Mouse (Mus musculus) heart, postnatal 10 days (tissue): Measurements from ENCODE around the gene Prl3a1. TPM values are rescaled to one million over a fixed set of nuclear protein-coding genes. Genes with fewer than 3 reads are reported as not detected.

ENCODE experiments used
- DNase-seq, 2 experiments: peaks; one replicate each; pipeline ENCODE4 v3.0.0; 2021
- intact Hi-C: fragments of 180-260 bp; cut with DNase I; formaldehyde crosslinking; loops from one replicate; pipeline ENCODE4 v1.15.1; 2025
- total RNA-seq, 2 experiments: library from RNA; stranded (reverse); gene quantifications; 2 replicates each; pipeline ENCODE4 v1.2.3; 2021

The Prl3a1 gene
- not detected for total RNA-seq

DNA sequence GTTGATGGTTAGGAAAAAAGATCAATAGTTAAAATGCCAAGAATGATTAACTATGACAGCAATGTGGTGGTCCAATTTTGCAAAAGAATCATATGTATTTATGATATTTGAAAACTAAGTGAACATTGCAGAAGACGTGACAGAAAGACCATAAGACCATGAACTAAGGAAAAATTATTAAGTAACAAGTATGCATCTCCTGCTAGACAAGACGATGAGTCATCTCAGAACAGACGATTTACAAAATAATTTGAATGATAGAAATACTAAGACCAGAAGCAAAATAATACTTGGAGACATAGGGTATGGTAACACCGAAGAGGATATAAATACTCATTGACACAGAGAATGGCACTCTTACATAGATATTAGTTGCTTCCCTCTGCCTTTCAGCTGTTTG is at the start of gene Prl3a1:
TSS of gene Prl3a1 (plus strand) at position 301 of the 400 bp plus-strand sequence.
- intact Hi-C loops = no loop called here
- no peak for DNase-seq

DNA sequence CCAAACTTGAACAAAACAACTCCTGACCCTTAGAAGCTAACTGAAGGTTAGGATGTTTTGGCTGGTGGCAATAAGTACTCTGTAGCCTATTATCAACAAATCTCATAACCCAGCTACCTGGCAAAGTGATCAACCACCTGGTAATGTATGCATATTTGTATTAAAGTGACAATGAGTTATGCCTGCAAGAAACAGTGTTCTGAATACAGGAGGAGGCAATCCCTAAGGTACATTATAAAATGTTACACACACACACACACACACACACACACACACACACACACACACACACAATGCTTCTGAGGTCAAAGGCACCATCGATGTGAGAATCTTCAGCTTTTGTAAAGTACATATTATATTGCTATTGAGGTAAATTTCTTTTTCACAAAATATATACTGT is 17.7 kb upstream of the Prl3a1 start, which contains the start of gene Prl3b1:
TSS of gene Prl3b1 (plus strand) at position 301 of the 400 bp plus-strand sequence.
- no peak for DNase-seq
- intact Hi-C loops = no loop called here

DNA sequence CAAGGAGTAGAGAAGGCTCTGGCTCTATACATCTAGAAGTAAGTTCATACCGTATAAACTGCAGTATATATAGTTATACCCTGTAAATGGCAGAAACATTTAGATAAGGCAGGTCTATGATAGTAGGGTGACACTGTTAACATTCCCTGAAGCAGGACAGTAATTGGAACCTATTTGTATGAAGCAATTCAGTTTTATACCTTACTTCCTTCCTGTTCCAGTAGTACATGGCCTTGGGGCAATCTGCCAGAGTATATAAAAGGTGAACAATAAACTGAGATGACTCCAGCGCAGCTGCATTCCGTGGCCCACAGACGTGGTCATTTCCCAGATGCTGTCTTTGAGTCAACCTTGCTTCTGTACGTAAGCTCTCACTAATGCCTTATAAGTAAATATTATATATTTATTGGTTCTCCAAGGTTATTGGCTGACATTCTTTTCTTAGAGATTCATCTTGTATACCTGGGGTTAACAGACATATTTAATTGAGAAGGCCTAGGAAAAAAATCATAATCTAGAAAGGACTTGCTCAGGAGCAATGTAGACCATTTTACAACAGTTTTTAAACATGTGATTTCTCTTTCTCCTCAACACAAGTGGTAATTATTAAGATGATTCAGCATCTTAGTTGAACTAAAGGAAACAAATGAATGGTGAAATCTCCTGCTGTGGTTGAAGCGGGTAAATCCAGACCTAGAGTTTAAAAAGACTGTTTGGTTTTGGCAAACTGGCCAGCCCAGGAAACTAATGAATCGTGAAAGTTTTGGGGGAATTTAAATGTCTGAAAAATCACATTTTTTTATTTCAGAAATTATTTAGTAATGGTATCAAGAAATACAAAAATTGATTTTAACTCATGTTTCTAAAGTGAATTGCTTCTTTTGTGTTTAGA is 53.3 kb downstream of the Prl3a1 start, which contains the start of gene Prl6a1:
TSS of gene Prl6a1 (plus strand) at position 294 of the 892 bp plus-strand sequence.
- intact Hi-C loops = no loop called here

More for the DNA sequence above, 53.3 kb downstream of the Prl3a1 start, which contains the start of gene Prl6a1:
- no peak for DNase-seq

Other genes with a start within 250 kb of the Prl3a1 start
- gene Prl, start 201.9 kb upstream of the Prl3a1 start, total RNA-seq = not detected
- gene Prl3d1, start 165.2 kb upstream of the Prl3a1 start, total RNA-seq = not detected
- not detected for gene Prl3d2, start 137.7 kb upstream of the Prl3a1 start, total RNA-seq
- gene Prl3d3, start 102.6 kb upstream of the Prl3a1 start, total RNA-seq = not detected
- gene Prl3c1, start 62.8 kb upstream of the Prl3a1 start, total RNA-seq = not detected
- gene Prl3b1, start 17.6 kb upstream of the Prl3a1 start, total RNA-seq = not detected
- not detected for gene Prl6a1, start 53.2 kb downstream of the Prl3a1 start, total RNA-seq
- gene Prl8a2, start 86.2 kb downstream of the Prl3a1 start, total RNA-seq = not detected
- gene Prl2b1, start 131.4 kb downstream of the Prl3a1 start, total RNA-seq = not detected
- not detected for gene Prl8a6, start 179.3 kb downstream of the Prl3a1 start, total RNA-seq